Mouse (Mus musculus) kidney, postnatal 0 days (tissue): ENCODE measurements around the gene Tlr13. TPM values are rescaled to one million over a fixed set of nuclear protein-coding genes. Genes with fewer than 3 reads are reported as not detected.

Source experiments
- ATAC-seq: fragments of 200-750 bp; cut with Nextera tagmentation; replicated peaks from 2 replicates; pipeline ENCODE4 v1.8.0; 2017; ENCODE audit warnings: low read depth, moderate number of reproducible peaks, moderate TSS enrichment, moderate library complexity; ENCODE audit not compliant: low FRiP score
- DNase-seq: peaks from one replicate; pipeline ENCODE4 v3.0.0-alpha.2; 2016; ENCODE audit warnings: low spot score
- H3K27ac ChIP-seq: fragments of 300-500 bp; sonication (generic); 2 replicates; pipeline ENCODE4 v1.5.1; 2014; ENCODE audit warnings: mild to moderate bottlenecking
- H3K27me3 ChIP-seq: fragments of 300-500 bp; sonication (generic); 2 replicates; pipeline ENCODE4 v1.6.1; 2014; ENCODE audit warnings: low read length, mixed read lengths; ENCODE audit not compliant: insufficient read depth
- H3K36me3 ChIP-seq: fragments of 300-500 bp; sonication (generic); 2 replicates; pipeline ENCODE4 v1.6.1; 2014; ENCODE audit warnings: low read length, mixed read lengths; ENCODE audit not compliant: insufficient read depth
- H3K4me1 ChIP-seq: fragments of 300-500 bp; sonication (generic); replicated peaks from 2 replicates; pipeline ENCODE4 v1.6.1; 2014; ENCODE audit warnings: antibody characterized with exemption, low read length, mixed read lengths; ENCODE audit not compliant: insufficient read depth
- H3K4me2 ChIP-seq: fragments of 300-500 bp; sonication (generic); 2 replicates; pipeline ENCODE4 v1.6.1; 2014; ENCODE audit warnings: mild to moderate bottlenecking, low read length, moderate library complexity, mixed read lengths
- H3K4me3 ChIP-seq: fragments of 300-500 bp; sonication (generic); replicated peaks from 2 replicates; pipeline ENCODE4 v1.5.1; 2014; ENCODE audit warnings: low read depth, low read length
- H3K9ac ChIP-seq: fragments of 300-500 bp; sonication (generic); 2 replicates; pipeline ENCODE4 v1.6.1; 2014; ENCODE audit warnings: low read depth, low read length
- H3K9me3 ChIP-seq: fragments of 300-500 bp; sonication (generic); replicated peaks from 2 replicates; pipeline ENCODE4 v1.6.1; 2016; ENCODE audit warnings: low read length, inconsistent platforms, mixed read lengths
- CTCF ChIP-seq: IDR thresholded peaks from 2 replicates; pipeline ENCODE4 v1.5.1; 2016; ENCODE audit warnings: antibody characterized with exemption, low read depth, mild to moderate bottlenecking, moderate library complexity
- WGBS: fragments of 180-500 bp; shearing (Covaris S2); extraction: QIAGEN DNeasy Blood & Tissue Kit; methylation state at CpG from one replicate; pipeline ENCODE4 v1.1.7; 2014; 5-methylcytosine and 5-hydroxymethylcytosine counted together
- polyA plus RNA-seq: library from polyadenylated mRNA; unstranded; fragments of >200 nt; fragmentation: Nextera tagmentation; extraction: Ambion mirVana; gene quantifications from 2 replicates; pipeline ENCODE4 v1.2.1, GENCODE M21; 2015

Tlr13 gene
- polyA plus RNA-seq, 1 experiment from 2014 or later = 0.59 TPM

GRCm38 (mm10) chrX:106154180-106154586, 11.2 kb downstream of the Tlr13 start:
- Histone ChIP-seq H3K4me1 (no peaks in the 10 kb centered on the region), H3K4me2 (no peak overlapping the region), H3K4me3 (no peak overlapping the region), H3K9ac (no peak overlapping the region), H3K27ac (no peak overlapping the region), H3K9me3 (no peaks in the 10 kb centered on the region), H3K27me3 (no peaks in the 10 kb centered on the region), H3K36me3 (no peaks in the 10 kb centered on the region)
- no peak for TF ChIP-seq CTCF
- DNase-seq (no peak), ATAC-seq (no peak)

GRCm38 (mm10) chrX:106155892-106156291, 12.9 kb downstream of the Tlr13 start:
- ATAC-seq = no peak
- Histone ChIP-seq H3K4me3 (no peak overlapping the region), H3K9ac (no peak overlapping the region), H3K4me1 (no peaks in the 10 kb centered on the region), H3K36me3 (no peaks in the 10 kb centered on the region), H3K27ac (no peak overlapping the region), H3K27me3 (no peaks in the 10 kb centered on the region), H3K4me2 (no peak overlapping the region), H3K9me3 (no peaks in the 10 kb centered on the region)
- DNase-seq = no peak
- 79% methylated on average over 4 of the region's 4 CpGs for WGBS
- no peak for TF ChIP-seq CTCF

- Histone ChIP-seq H3K4me1 (no peaks in the 10 kb centered on the region), H3K4me3 (no peak overlapping the region), H3K36me3 (no peaks in the 10 kb centered on the region), H3K27ac (no peak overlapping the region), H3K4me2 (no peak overlapping the region), H3K27me3 (no peaks in the 10 kb centered on the region), H3K9ac (no peak overlapping the region), H3K9me3 (no peaks in the 10 kb centered on the region)
- no peak for TF ChIP-seq CTCF
- WGBS = 52% methylated on average over 5 of the region's 5 CpGs
- DNase-seq (no peak), ATAC-seq (no peak)
Measured at GRCm38 (mm10) chrX:106163995-106164394, 21.0 kb downstream of the Tlr13 start.

GRCm38 (mm10) chrX:106164555-106164954, 21.6 kb downstream of the Tlr13 start:
- Histone ChIP-seq H3K4me2 (no peak overlapping the region), H3K4me1 (no peaks in the 10 kb centered on the region), H3K27ac (no peak overlapping the region), H3K9ac (no peak overlapping the region), H3K4me3 (no peak overlapping the region), H3K27me3 (no peaks in the 10 kb centered on the region), H3K9me3 (no peaks in the 10 kb centered on the region), H3K36me3 (no peaks in the 10 kb centered on the region)
- no peak for DNase-seq
- no peak for TF ChIP-seq CTCF
- WGBS = 67% methylated on average over 5 of the region's 5 CpGs
- no peak for ATAC-seq

- H3K27me3 ChIP-seq = no peaks in the 10 kb centered on the region
- no peak overlapping the region for H3K9ac ChIP-seq
- DNase-seq (no peak), ATAC-seq (no peak)
- H3K4me3 ChIP-seq = no peak overlapping the region
- TF ChIP-seq CTCF = peak; percentile 42; the same call in 1 of the 2 replicates
- no peak overlapping the region for H3K27ac ChIP-seq
- no peaks in the 10 kb centered on the region for H3K36me3 ChIP-seq
- no peak overlapping the region for H3K4me2 ChIP-seq
- 64% methylated on average over 1 of the region's 1 CpGs for WGBS
- no peaks in the 10 kb centered on the region for H3K4me1 ChIP-seq
- no peaks in the 10 kb centered on the region for H3K9me3 ChIP-seq
Measured at GRCm38 (mm10) chrX:106165089-106165488, 22.1 kb downstream of the Tlr13 start.

- peak; percentile 82 for ATAC-seq
- Histone ChIP-seq H3K9me3 (no peaks in the 10 kb centered on the region), H3K27ac (no peak overlapping the region), H3K4me2 (peak overlapping the region; percentile 46), H3K4me3 (peak overlapping the region; percentile 14; the same call in 1 of the 2 replicates), H3K9ac (no peak overlapping the region), H3K27me3 (no peaks in the 10 kb centered on the region), H3K4me1 (no peaks in the 10 kb centered on the region), H3K36me3 (no peaks in the 10 kb centered on the region)
- DNase-seq = peak; percentile 76
- 31% methylated on average over 18 of the region's 18 CpGs for WGBS
- peak; percentile 78 for TF ChIP-seq CTCF
Measured at GRCm38 (mm10) chrX:106171106-106171852, 28.3 kb downstream of the Tlr13 start.

GRCm38 (mm10) chrX:106171853-106172154, 28.8 kb downstream of the Tlr13 start:
- ATAC-seq (0 out of 2 replicates have a peak, but pooled peaks have one; percentile 33), DNase-seq (no peak)
- WGBS = 52% methylated on average over 5 of the region's 6 CpGs
- no peaks in the 10 kb centered on the region for H3K4me1 ChIP-seq
- no peaks in the 10 kb centered on the region for H3K9me3 ChIP-seq
- H3K36me3 ChIP-seq = no peaks in the 10 kb centered on the region
- no peak overlapping the region for H3K9ac ChIP-seq
- peak overlapping the region; percentile 46 for H3K4me2 ChIP-seq
- TF ChIP-seq CTCF = no peak
- no peak overlapping the region for H3K27ac ChIP-seq
- H3K4me3 ChIP-seq = peak overlapping the region; percentile 14; the same call in 1 of the 2 replicates
- no peaks in the 10 kb centered on the region for H3K27me3 ChIP-seq
